Comparison of ENCODE assay signal across 8 mouse cellular contexts in genomic region chr9:102709504-102710135, GRCm38 (mm10). TPM values are rescaled to one million over a fixed set of nuclear protein-coding genes. Genes with fewer than 3 reads are reported as not detected.
DNase-seq lines count a peak whose midpoint lies in the region; ATAC-seq and TF ChIP-seq lines count a peak whose summit lies in the region.

No protein-coding gene starts in this region.

- peaks cover 34% of the 10 kb centered on the region for H3K4me1 ChIP-seq in forebrain, embryonic 10.5 days
- peaks cover 1% of the 10 kb centered on the region; the same call in 1 of the 2 replicates for H3K4me1 ChIP-seq in forebrain, embryonic 13.5 days
- H3K4me1 ChIP-seq in E14TG2a.4 (replicated peaks; ENCODE audit: low read depth, low read length), result peaks cover 35% of the 10 kb centered on the region
- H3K4me1 ChIP-seq in heart, embryonic 13.5 days, result peaks cover 36% of the 10 kb centered on the region
- peaks cover 4% of the 10 kb centered on the region; the same call in 1 of the 2 replicates for H3K4me1 ChIP-seq in liver, embryonic 15.5 days (replicated peaks)

- no peak for DNase-seq in forebrain, embryonic 10.5 days (ENCODE audit: extremely low spot score, low spot score)
- DNase-seq in thymus, adult 18-20 months, result no peak
- DNase-seq in layer of hippocampus, postnatal 25 days (ENCODE audit: extremely low spot score in 1 of 2, low spot score in 1 of 2), result no peak

- H3K36me3 ChIP-seq in forebrain, embryonic 10.5 days (replicated peaks), result no peaks in the 10 kb centered on the region
- H3K36me3 ChIP-seq in forebrain, embryonic 13.5 days (ENCODE audit: poor library complexity, severe bottlenecking), result no peaks in the 10 kb centered on the region
- no peaks in the 10 kb centered on the region for H3K36me3 ChIP-seq in E14TG2a.4 (ENCODE audit: insufficient read depth, low read length)
- no peaks in the 10 kb centered on the region for H3K36me3 ChIP-seq in heart, embryonic 13.5 days
- H3K36me3 ChIP-seq in liver, embryonic 15.5 days (replicated peaks), result no peaks in the 10 kb centered on the region

- no peak for TF ChIP-seq CTCF in E14TG2a.4 (conservative IDR thresholded peaks at IDR 0.05; ENCODE audit: low read length)

- H3K27me3 ChIP-seq in forebrain, embryonic 10.5 days (ENCODE audit: poor library complexity, severe bottlenecking), result no peaks in the 10 kb centered on the region
- H3K27me3 ChIP-seq in forebrain, embryonic 13.5 days, result no peaks in the 10 kb centered on the region
- 0 out of 2 replicates have a peak, but pooled peaks cover 4% of the 10 kb centered on the region for H3K27me3 ChIP-seq in E14TG2a.4 (ENCODE audit: insufficient read depth, low read length)
- no peaks in the 10 kb centered on the region for H3K27me3 ChIP-seq in heart, embryonic 13.5 days (replicated peaks)
- peaks cover 15% of the 10 kb centered on the region; the same call in 1 of the 2 replicates for H3K27me3 ChIP-seq in liver, embryonic 15.5 days

- ATAC-seq in forebrain, embryonic 13.5 days, result no peak
- ATAC-seq in heart, embryonic 13.5 days (ENCODE audit: extremely low read depth, insufficient number of reproducible peaks, low FRiP score, low TSS enrichment), result no peak
- ATAC-seq in liver, embryonic 15.5 days (ENCODE audit: insufficient read depth), result peak; percentile 34
- ATAC-seq in megakaryocyte progenitor cell, adult 5-6 weeks (replicated peaks; ENCODE audit: poor library complexity), result no peak

- H3K27ac ChIP-seq in forebrain, embryonic 10.5 days, result peak overlapping the region; percentile 68
- no peak overlapping the region; the same call in 1 of the 2 replicates for H3K27ac ChIP-seq in forebrain, embryonic 13.5 days
- peak overlapping the region; percentile 48; the same call in 1 of the 2 replicates for H3K27ac ChIP-seq in heart, embryonic 13.5 days (replicated peaks)
- no peak overlapping the region for H3K27ac ChIP-seq in liver, embryonic 15.5 days (replicated peaks)

- H3K9me3 ChIP-seq in forebrain, embryonic 10.5 days, result no peaks in the 10 kb centered on the region
- H3K9me3 ChIP-seq in forebrain, embryonic 13.5 days (replicated peaks), result no peaks in the 10 kb centered on the region
- H3K9me3 ChIP-seq in E14TG2a.4 (ENCODE audit: low read length), result no peaks in the 10 kb centered on the region
- no peaks in the 10 kb centered on the region for H3K9me3 ChIP-seq in heart, embryonic 13.5 days
- H3K9me3 ChIP-seq in liver, embryonic 15.5 days (replicated peaks), result no peaks in the 10 kb centered on the region

- no peak overlapping the region for H3K4me3 ChIP-seq in forebrain, embryonic 10.5 days
- H3K4me3 ChIP-seq in forebrain, embryonic 13.5 days, result no peak overlapping the region
- peak overlapping the region; percentile 52 for H3K4me3 ChIP-seq in E14TG2a.4 (replicated peaks; ENCODE audit: low read length)
- no peak overlapping the region for H3K4me3 ChIP-seq in heart, embryonic 13.5 days
- no peak overlapping the region for H3K4me3 ChIP-seq in liver, embryonic 15.5 days (replicated peaks)

- H3K9ac ChIP-seq in forebrain, embryonic 13.5 days, result no peak overlapping the region
- peak overlapping the region; percentile 45; the same call in 1 of the 2 replicates for H3K9ac ChIP-seq in heart, embryonic 13.5 days
- H3K9ac ChIP-seq in liver, embryonic 15.5 days, result no peak overlapping the region

- WGBS in forebrain, embryonic 10.5 days, result 76% methylated on average over 15 of the region's 15 CpGs
- WGBS in forebrain, embryonic 13.5 days, result 81% methylated on average over 15 of the region's 15 CpGs
- 44% methylated on average over 15 of the region's 15 CpGs for whole genome bisulfite sequencing in heart, embryonic 13.5 days
- WGBS in liver, embryonic 15.5 days (ENCODE audit: insufficient replicate concordance), result 50% methylated on average over 15 of the region's 15 CpGs

- no peak overlapping the region for H3K4me2 ChIP-seq in forebrain, embryonic 13.5 days
- no peak overlapping the region for H3K4me2 ChIP-seq in heart, embryonic 13.5 days
- H3K4me2 ChIP-seq in liver, embryonic 15.5 days, result no peak overlapping the region

RNA-seq across cellular contexts. Expression of gene Amotl2, which starts 6.9 kb away (rescaled TPM):
- polyA plus RNA-seq in forebrain, embryonic 10.5 days (2016; fragmentation: Nextera tagmentation; extraction: Ambion mirVana), result 49.9 and 51.9 TPM in 2 replicates
- 46.9 and 55.3 TPM in 2 replicates for polyA plus RNA-seq in forebrain, embryonic 13.5 days (2015; fragmentation: Nextera tagmentation; extraction: Ambion mirVana)
- polyA plus RNA-seq in heart, embryonic 13.5 days (2015; fragmentation: Nextera tagmentation; extraction: Ambion mirVana), result 35.9 and 36.6 TPM in 2 replicates
- 5.1 and 5.4 TPM in 2 replicates for polyA plus RNA-seq in liver, embryonic 15.5 days (2015; fragmentation: Nextera tagmentation; extraction: Ambion mirVana)
- total RNA-seq in layer of hippocampus, postnatal 25 days (2021), result 10 to 100 TPM; 19.1 to 24.1 TPM
- 0.84 and 2.1 TPM in 2 replicates for total RNA-seq in megakaryocyte progenitor cell, adult 5-6 weeks (2015)
- 0.98 and 8.5 TPM in 2 replicates for total RNA-seq in megakaryocyte progenitor cell, adult 5-6 weeks (2017)

Comparison
In these comparisons a context has a peak if more than half of its experiments do, and no peak if none do; other contexts are left out.
1. H3K27ac ChIP-seq: peak in forebrain, embryonic 10.5 days (single experiment) and heart, embryonic 13.5 days (single experiment); none in forebrain, embryonic 13.5 days (single experiment) and liver, embryonic 15.5 days (single experiment).